Mouse (Mus musculus): Measurements from ENCODE around the gene Drd5.

DNA sequence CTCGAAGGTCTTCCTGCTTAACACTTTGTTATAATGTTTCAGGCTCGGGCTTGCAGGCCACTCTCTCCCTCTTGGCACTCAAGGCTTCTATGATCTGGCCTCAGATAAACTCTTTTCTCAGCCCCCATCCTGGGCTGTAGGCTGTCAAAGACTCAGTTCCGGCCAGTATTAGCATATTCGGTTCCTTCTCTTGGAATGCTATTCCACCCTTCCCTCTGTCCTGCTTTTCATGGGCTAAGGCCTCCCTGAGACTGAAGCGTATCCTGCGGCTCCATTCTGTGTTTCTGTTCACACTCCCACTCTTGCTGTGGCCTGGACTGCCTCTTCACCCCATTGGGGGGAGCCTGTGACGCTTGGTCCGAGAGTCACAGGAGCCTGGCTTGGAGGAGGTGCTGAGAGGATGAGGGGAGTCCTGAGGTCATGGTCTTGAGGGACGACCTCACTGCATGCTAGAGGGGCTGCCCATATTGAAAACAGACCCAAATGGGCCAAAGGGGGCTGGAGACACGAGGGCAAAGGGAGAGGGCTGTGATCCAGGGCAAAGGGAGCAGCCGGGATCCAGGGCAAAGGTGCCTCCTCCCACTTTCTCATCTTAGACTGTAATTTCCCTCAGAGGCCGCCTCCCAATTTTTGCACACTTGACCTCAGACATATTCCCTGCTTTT lies 41.1 kb upstream of the Drd5 start:
- TF ChIP-seq POLR2AphosphoS2 (IDR thresholded peaks at IDR 0.05; ENCODE audit: low read depth, low read length) (no peak), POLR2A (IDR thresholded peaks at IDR 0.05; ENCODE audit: low read depth, low read length) (no peak), CTCF (conservative IDR thresholded peaks at IDR 0.05 in 1 of 2, IDR thresholded peaks at IDR 0.05 in 1 of 2; ENCODE audit: low read depth in 2 of 2, low read length in 2 of 2) (no peak), CHD2 (IDR thresholded peaks at IDR 0.05; ENCODE audit: low read length) (no peak), KAT2A (IDR thresholded peaks at IDR 0.05; ENCODE audit: insufficient replicate concordance, low read length) (no peak), EP300 (IDR thresholded peaks at IDR 0.05; ENCODE audit: low read length) (no peak)

Measured in CH12.LX (cell line).